Mouse (Mus musculus): Measurements from ENCODE around the gene Pdk1. TPM values are rescaled to one million over a fixed set of nuclear protein-coding genes. Genes with fewer than 3 reads are reported as not detected.

Gene Pdk1
- 39.0 TPM for polyA plus RNA-seq (2017; shearing (Covaris generic))

GRCm38 (mm10) chr2:71872801-71873443, at the start of gene Pdk1:
Pdk1 (plus strand) TSS chr2:71873224.

Other genes starting within 250 kb of the Pdk1 start
- 27.2 TPM for gene Itga6, start 127.6 kb upstream of the Pdk1 start, polyA plus RNA-seq (2017; shearing (Covaris generic))
- 8.6 TPM for gene Rapgef4, start 108.0 kb downstream of the Pdk1 start, polyA plus RNA-seq (2017; shearing (Covaris generic))